Mouse (Mus musculus) neural tube, embryonic 15.5 days (tissue): ENCODE results near the gene C8a. TPM values are rescaled to one million over a fixed set of nuclear protein-coding genes. Genes with fewer than 3 reads are reported as not detected.

Experiments used
- ATAC-seq: fragments of 200-750 bp; cut with Nextera tagmentation; 2 replicates; pipeline ENCODE4 v1.8.0; 2017; ENCODE audit warnings: mild to moderate bottlenecking, moderate TSS enrichment, moderate library complexity; ENCODE audit not compliant: low FRiP score
- H3K27ac ChIP-seq: fragments of 300-500 bp; sonication (generic); replicated peaks from 2 replicates; pipeline ENCODE4 v1.5.1; 2015; ENCODE audit warnings: mild to moderate bottlenecking, inconsistent platforms
- H3K27me3 ChIP-seq: fragments of 300-500 bp; sonication (generic); replicated peaks from 2 replicates; pipeline ENCODE4 v1.6.1; 2015; ENCODE audit warnings: inconsistent platforms
- H3K36me3 ChIP-seq: fragments of 300-500 bp; sonication (generic); 2 replicates; pipeline ENCODE4 v1.6.1; 2015; ENCODE audit warnings: inconsistent platforms
- H3K4me1 ChIP-seq: fragments of 300-500 bp; sonication (generic); 2 replicates; pipeline ENCODE4 v1.6.1; 2015; ENCODE audit warnings: inconsistent platforms
- H3K4me2 ChIP-seq: fragments of 300-500 bp; sonication (generic); 2 replicates; pipeline ENCODE4 v1.6.1; 2015; ENCODE audit warnings: inconsistent platforms, mild to moderate bottlenecking, moderate library complexity
- H3K4me3 ChIP-seq: fragments of 300-500 bp; sonication (generic); replicated peaks from 2 replicates; pipeline ENCODE4 v1.5.1; 2015; ENCODE audit warnings: mild to moderate bottlenecking, inconsistent platforms
- H3K9ac ChIP-seq: fragments of 300-500 bp; sonication (generic); replicated peaks from 2 replicates; pipeline ENCODE4 v1.6.1; 2015; ENCODE audit warnings: mild to moderate bottlenecking, inconsistent platforms
- H3K9me3 ChIP-seq: fragments of 300-500 bp; sonication (generic); replicated peaks from 2 replicates; pipeline ENCODE4 v1.6.1; 2016; ENCODE audit warnings: inconsistent platforms
- WGBS: fragments of 180-500 bp; shearing (Covaris S2); methylation state at CpG from one replicate; pipeline ENCODE4 v1.1.7; 2015; ENCODE audit warnings: mixed read lengths; 5-methylcytosine and 5-hydroxymethylcytosine counted together
- polyA plus RNA-seq: library from polyadenylated mRNA; unstranded; fragments of >200 nt; fragmentation: Nextera tagmentation; extraction: Ambion mirVana; gene quantifications from 2 replicates; pipeline ENCODE4 v1.2.1, GENCODE M21; 2015

The C8a gene
- polyA plus RNA-seq, 1 experiment from 2014 or later: 0.06 TPM

DNA sequence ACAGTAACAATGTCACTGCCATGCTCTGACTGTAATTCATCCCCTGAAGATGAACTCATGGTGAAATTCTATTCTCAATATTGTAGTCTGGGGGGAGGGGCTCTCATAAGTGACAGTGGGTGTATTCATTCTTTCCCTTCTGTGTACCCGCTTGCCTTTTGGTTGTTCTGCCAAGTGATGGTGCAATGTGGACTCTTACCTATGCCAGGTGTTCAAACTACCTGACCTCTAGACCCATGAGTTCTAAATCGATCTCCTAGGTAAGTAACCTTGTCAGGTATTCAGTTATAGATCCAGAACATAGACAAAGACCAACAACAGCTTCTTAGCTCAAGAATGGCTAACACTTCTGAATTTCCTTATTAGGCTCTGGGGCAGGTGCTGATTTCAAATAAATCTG lies 37.9 kb downstream of the C8a start:
- H3K4me2 ChIP-seq: no peak overlapping the region
- H3K4me3 ChIP-seq: no peak overlapping the region
- H3K27ac ChIP-seq: no peak overlapping the region
- WGBS: 89% methylated on average over 2 of the region's 2 CpGs
- H3K9me3 ChIP-seq: no peaks in the 10 kb centered on the region
- H3K9ac ChIP-seq: no peak overlapping the region
- peaks cover 5% of the 10 kb centered on the region; the same call in 1 of the 2 replicates for H3K4me1 ChIP-seq
- no peaks in the 10 kb centered on the region for H3K36me3 ChIP-seq
- no peaks in the 10 kb centered on the region for H3K27me3 ChIP-seq
- no peak for ATAC-seq

DNA sequence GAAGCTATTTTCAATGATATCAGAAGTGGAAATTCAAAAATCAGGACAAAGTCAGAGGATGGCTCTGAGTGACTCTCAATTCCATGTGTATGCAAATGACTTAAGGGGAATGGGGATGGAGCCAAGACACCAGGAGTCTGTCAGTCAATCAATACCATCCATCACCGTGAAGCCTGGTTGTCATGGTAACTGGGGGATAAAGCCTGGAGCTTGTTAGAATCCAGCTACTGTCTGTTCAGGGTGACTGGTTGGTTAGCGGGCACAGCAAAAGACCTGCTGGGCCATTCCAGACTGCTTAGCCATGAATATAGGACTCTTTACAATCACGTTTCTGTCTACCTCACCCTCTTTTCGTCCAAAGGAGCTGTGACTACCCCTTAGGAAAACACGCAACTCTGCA lies 41.1 kb downstream of the C8a start:
- Histone ChIP-seq H3K9me3 (no peaks in the 10 kb centered on the region), H3K4me3 (no peak overlapping the region), H3K36me3 (no peaks in the 10 kb centered on the region), H3K4me2 (no peak overlapping the region), H3K27ac (no peak overlapping the region), H3K9ac (no peak overlapping the region), H3K4me1 (peaks cover 5% of the 10 kb centered on the region; the same call in 1 of the 2 replicates), H3K27me3 (no peaks in the 10 kb centered on the region)
- 19% methylated on average over 5 of the region's 5 CpGs for WGBS
- no peak for ATAC-seq

DNA sequence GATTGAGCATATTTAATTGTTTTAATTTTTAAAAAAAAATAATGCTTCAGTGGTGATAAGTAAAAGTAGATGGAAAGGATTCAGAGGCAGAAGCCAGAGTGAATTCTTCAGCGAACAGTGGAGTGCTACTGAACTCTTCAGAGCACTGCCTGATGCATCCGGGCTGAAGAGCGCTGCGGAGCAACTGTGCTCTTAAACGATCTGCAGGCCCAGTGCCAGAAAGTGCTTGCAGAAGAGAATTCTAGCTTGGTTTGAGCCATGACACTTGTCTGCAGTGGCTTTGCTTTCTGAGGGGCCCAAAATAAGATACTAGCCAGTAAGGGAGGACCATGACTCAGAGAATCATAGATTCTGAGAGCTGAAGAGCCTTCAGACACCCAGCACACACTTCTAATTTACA lies 47.3 kb downstream of the C8a start:
- H3K4me2 ChIP-seq: no peak overlapping the region
- no peak overlapping the region for H3K4me3 ChIP-seq
- H3K9me3 ChIP-seq: no peaks in the 10 kb centered on the region
- H3K4me1 ChIP-seq: no peaks in the 10 kb centered on the region
- no peaks in the 10 kb centered on the region for H3K36me3 ChIP-seq
- no peak overlapping the region for H3K9ac ChIP-seq
- 72% methylated on average over 5 of the region's 5 CpGs for WGBS
- H3K27me3 ChIP-seq: no peaks in the 10 kb centered on the region
- no peak overlapping the region for H3K27ac ChIP-seq
- ATAC-seq: no peak

DNA sequence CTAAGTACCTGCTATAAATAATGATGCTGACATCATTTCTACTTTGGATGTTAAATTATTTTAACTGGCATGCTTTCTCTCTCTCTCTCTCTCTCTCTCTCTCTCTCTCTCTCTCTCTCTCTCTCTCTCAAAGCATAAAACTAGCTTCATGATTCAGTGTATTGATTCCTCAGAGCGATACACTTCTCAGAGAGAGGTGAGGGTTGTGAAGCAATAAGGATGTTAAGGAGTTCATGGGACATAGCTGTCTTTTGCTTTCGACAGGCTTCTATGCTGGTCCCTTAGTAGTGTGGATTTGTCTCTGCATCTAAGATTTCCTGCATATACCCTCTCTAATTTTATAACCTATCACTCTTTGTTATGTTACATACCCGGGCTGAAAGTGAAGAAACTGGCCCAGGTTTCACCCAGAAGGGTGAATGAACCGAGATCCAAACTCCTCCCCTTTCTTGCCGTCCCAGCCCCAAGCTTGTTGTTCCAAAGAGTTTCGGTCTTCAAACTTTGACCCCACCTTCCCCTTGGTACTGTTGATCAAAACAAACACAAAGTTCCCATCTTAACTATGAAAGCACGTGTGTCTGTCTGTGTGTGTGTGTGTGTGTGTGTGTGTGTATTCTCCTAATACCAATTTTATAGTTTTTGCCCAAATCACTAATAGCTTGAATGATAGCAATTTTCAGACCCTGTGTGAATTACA lies 51.7 kb downstream of the C8a start:
- no peak for ATAC-seq
- WGBS: 80% methylated on average over 7 of the region's 7 CpGs
- no peaks in the 10 kb centered on the region for H3K9me3 ChIP-seq

DNA sequence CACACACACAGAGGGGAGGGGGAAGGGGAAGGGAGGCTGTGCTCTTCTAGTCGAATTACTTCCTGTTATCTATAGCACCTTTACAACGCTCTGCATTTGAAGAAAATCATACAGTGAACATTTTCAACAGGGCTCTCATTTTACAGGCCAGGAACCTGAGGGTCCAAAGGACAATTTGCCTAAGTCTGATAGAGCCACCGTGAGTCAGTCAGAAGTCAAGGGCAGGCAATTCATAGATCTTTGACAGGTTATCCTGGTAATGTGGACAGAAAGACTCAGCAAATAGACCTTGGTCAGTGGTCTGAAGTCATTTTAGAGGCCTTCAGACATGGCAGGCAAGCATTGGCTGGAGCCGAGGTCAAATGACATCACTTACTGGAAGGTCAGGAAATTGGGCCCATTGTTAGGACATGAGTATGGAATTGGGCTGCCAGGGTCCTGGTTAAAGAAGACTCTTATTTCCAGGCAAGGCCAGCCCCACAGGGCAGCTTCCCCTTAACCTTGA lies 52.5 kb downstream of the C8a start:
- Histone ChIP-seq H3K27ac (no peak overlapping the region), H3K4me3 (no peak overlapping the region), H3K36me3 (no peaks in the 10 kb centered on the region), H3K9ac (no peak overlapping the region), H3K4me1 (no peaks in the 10 kb centered on the region), H3K4me2 (no peak overlapping the region), H3K27me3 (no peaks in the 10 kb centered on the region), H3K9me3 (no peaks in the 10 kb centered on the region)
- 90% methylated on average over 4 of the region's 4 CpGs for WGBS
- ATAC-seq: no peak

More for the DNA sequence above, 51.7 kb downstream of the C8a start:
- Histone ChIP-seq H3K9ac (no peak overlapping the region), H3K27me3 (no peaks in the 10 kb centered on the region), H3K4me3 (no peak overlapping the region), H3K27ac (no peak overlapping the region), H3K4me1 (no peaks in the 10 kb centered on the region), H3K36me3 (no peaks in the 10 kb centered on the region), H3K4me2 (no peak overlapping the region)

DNA sequence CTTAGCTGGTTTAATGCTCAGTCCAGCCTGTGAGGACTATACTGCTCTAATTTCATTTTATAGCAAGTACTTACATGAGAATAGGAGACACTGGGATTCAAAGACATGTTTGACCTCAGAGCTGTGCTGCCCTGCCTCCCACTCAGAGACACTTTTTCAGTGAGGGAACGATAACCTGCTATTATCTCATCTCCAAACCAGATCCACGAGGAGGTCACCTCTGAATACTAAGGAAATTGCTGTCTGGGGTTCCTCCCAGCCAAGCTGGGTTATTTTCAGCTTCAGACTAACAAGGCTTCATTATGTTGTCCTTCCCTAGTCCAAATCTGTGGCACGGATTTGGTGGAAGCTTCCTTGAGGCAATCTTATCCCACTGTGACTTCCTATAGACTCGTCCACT lies 56.3 kb downstream of the C8a start:
- Histone ChIP-seq H3K9ac (no peak overlapping the region), H3K27me3 (no peaks in the 10 kb centered on the region), H3K36me3 (no peaks in the 10 kb centered on the region), H3K9me3 (no peaks in the 10 kb centered on the region), H3K4me2 (no peak overlapping the region), H3K4me3 (no peak overlapping the region), H3K27ac (no peak overlapping the region), H3K4me1 (no peaks in the 10 kb centered on the region)
- WGBS: 80% methylated on average over 4 of the region's 4 CpGs
- no peak for ATAC-seq

DNA sequence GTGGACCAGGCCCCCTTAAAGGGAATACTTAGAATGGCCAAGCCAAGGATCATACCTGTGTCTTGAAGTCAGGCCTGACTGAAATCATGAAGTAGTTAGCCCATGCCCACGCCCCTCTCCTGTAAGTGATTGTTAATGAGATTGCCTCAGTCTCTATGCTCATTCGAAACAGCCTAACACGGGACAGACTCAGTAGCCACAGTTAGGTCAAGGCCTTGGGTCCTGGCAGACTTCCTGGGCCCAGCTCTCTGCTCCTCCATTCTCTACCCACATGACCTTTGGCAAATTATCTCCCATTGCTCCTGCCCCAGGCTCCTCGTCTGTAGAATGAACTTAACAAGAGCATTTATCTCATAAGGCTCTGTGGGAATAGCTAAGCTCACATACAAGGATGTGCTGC lies 57.2 kb downstream of the C8a start:
- no peak overlapping the region for H3K4me3 ChIP-seq
- no peak for ATAC-seq
- WGBS: 76% methylated on average over 4 of the region's 4 CpGs

DNA sequence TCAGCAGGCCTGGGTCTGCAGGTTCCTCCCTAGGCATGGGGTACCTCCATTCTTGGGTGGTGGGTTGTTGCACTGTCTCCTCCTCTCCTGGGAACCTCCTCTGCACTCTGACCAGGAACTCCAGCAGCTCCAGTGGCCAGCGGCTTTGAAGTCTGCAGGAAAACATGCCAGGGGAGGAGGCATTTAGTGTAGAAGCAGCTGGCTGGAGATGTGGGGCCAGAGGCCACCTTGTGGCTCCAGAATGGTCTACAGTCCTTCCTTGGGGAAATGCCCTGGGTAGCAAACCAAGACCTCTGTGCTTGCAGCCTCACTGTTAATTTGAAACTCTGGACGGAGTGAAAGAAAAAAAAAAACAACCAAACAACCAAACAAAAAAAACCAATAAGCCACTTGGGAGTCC lies 58.7 kb downstream of the C8a start:
- no peaks in the 10 kb centered on the region for H3K27me3 ChIP-seq
- H3K4me2 ChIP-seq: no peak overlapping the region
- no peaks in the 10 kb centered on the region for H3K36me3 ChIP-seq
- WGBS: 66% methylated on average over 2 of the region's 2 CpGs
- no peaks in the 10 kb centered on the region for H3K4me1 ChIP-seq
- H3K9me3 ChIP-seq: no peaks in the 10 kb centered on the region
- no peak for ATAC-seq
- H3K27ac ChIP-seq: no peak overlapping the region
- no peak overlapping the region for H3K4me3 ChIP-seq
- no peak overlapping the region for H3K9ac ChIP-seq

More for the DNA sequence above, 57.2 kb downstream of the C8a start:
- no peak overlapping the region for H3K4me2 ChIP-seq
- no peak overlapping the region for H3K27ac ChIP-seq
- H3K27me3 ChIP-seq: no peaks in the 10 kb centered on the region
- no peak overlapping the region for H3K9ac ChIP-seq
- no peaks in the 10 kb centered on the region for H3K36me3 ChIP-seq
- H3K9me3 ChIP-seq: no peaks in the 10 kb centered on the region
- no peaks in the 10 kb centered on the region for H3K4me1 ChIP-seq

DNA sequence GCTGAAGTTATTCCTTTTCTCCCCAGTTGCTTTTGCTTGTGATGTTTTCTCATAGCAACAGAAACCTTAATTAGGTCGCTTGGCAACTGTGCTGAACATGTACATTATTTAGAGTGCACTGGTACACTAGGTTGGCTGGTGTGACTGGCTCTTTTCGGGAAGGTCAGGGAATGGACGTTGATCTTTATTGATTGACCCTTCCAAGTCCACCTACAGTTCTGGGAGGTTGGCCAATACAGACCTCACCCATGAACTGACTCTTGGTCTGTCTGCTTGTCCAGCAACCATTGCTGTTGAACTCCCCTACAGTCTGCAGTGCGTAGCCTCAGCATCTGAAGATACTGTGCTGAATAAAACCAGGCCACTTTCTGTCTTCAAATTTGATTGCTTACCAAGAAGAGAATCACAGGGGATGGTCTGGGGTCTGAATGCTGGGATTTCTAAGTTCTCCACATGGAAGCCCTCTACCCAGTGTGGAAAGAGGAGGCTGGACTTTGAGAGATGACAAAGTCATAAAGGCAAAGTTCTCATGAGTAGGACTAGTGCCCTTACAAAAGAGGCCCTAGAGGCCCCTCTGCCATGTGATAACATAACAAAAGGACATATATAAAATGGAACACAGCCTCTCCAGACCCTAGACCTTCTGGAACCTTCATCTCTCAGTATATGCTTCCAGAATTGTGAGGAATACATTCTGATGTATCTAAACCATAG lies 59.5 kb downstream of the C8a start:
- Histone ChIP-seq H3K9me3 (no peaks in the 10 kb centered on the region), H3K9ac (no peak overlapping the region), H3K27ac (no peak overlapping the region), H3K4me1 (no peaks in the 10 kb centered on the region), H3K36me3 (no peaks in the 10 kb centered on the region), H3K4me2 (no peak overlapping the region), H3K4me3 (no peak overlapping the region), H3K27me3 (no peaks in the 10 kb centered on the region)
- ATAC-seq: no peak
- 84% methylated on average over 4 of the region's 4 CpGs for WGBS

DNA sequence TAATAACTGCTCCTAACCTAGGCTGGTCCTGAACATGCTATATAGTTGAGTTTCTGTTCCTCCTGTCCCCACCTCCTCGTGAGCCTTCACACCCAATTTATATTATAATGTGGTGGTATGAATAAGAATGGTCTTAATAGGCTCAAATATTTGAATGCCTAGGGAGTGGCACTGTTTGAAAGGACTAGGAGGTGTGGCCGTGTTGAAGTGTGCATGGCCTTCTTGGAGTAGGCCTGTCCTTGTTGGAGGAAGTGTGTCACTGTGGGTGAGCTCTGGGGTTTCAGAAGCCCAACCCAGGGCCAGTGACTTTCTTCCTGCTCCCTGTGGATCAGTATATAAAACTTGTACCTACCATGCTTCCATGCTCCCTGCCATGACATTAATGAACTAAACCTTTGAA lies 62.6 kb downstream of the C8a start:
- H3K9ac ChIP-seq: no peak overlapping the region
- H3K27me3 ChIP-seq: no peaks in the 10 kb centered on the region
- ATAC-seq: no peak
- no peak overlapping the region for H3K4me3 ChIP-seq
- no peaks in the 10 kb centered on the region for H3K36me3 ChIP-seq
- no peak overlapping the region for H3K4me2 ChIP-seq
- H3K9me3 ChIP-seq: no peaks in the 10 kb centered on the region
- 69% methylated on average over 2 of the region's 2 CpGs for WGBS
- no peak overlapping the region for H3K27ac ChIP-seq
- peaks cover 11% of the 10 kb centered on the region for H3K4me1 ChIP-seq

DNA sequence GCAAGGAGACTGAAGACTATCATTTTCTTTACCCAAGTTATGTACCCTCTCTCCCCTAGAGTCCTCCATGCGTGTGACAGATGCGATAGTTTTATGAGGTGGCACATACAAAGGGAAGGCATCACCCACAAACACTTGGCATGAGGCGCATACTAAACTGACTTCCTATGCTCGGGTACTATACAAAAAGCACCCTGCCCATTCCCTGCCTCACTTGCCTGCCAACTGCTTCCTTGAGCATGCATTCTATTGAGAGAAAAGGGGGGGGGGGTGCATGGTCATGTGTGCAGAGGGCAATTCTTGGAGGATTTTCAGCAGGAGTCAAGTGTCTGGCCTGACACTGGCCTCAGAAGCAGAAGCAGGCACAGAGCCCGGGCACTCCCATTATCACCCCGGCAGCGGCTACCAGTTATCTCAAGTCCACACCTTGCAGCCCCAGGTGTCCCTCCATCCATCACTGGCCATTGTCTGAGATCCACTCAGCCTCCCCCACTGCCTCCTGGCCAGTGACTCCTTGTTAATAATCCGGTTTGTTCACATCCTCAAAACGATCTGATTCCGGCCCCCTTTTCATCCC lies 65.4 kb downstream of the C8a start:
- Histone ChIP-seq H3K4me1 (peaks cover 14% of the 10 kb centered on the region), H3K9ac (no peak overlapping the region), H3K27ac (no peak overlapping the region), H3K4me3 (no peak overlapping the region), H3K27me3 (no peaks in the 10 kb centered on the region), H3K4me2 (no peak overlapping the region), H3K9me3 (no peaks in the 10 kb centered on the region), H3K36me3 (no peaks in the 10 kb centered on the region)
- 56% methylated on average over 10 of the region's 10 CpGs for WGBS
- peak; percentile 42; the same call in 1 of the 2 replicates for ATAC-seq
